Mouse (Mus musculus): ENCODE data around the gene Anks3.

Gene Anks3

DNA sequence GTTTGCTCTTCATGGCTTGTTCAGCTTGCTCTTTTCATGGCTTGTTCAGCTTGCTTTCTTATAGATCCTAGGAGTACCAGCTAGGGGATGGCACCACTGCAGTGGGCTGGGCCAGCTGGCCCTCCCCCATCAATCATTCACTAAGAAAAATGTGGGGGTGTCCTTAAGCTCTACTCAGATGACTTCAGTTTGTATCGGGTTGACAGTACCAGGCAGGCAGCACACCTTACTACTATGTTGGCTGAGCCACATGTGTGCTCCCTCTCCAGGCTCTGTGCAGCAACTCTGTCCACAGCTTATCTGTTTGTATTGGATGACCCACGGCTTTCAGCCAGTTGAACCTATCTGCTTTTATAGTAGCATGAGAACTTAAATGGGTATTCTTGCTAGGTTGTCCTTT lies 35.5 kb downstream of the Anks3 start:
- no peak for DNase-seq (ENCODE audit: low spot score in 2 of 2)

DNA sequence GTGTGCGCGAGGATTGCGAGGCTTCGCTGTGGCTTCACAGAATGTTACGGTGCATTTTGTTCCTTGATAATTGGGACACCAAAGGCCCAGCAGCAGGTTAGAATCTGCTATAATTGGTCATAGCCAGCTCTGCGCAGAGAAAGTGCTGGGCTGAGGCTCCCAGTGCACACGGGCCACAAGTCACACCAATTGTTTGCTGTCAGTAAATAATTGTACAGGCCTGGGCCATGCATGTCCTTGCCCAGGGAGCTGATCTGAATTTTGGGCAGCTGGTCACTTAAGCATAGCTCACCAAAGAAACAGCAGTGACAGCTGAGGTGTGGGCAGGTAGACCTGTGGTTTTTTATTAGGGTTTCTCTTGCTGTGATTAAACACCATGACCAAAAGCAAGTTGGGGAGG lies 36.0 kb downstream of the Anks3 start:
- no peak for DNase-seq (ENCODE audit: low spot score in 2 of 2)

DNA sequence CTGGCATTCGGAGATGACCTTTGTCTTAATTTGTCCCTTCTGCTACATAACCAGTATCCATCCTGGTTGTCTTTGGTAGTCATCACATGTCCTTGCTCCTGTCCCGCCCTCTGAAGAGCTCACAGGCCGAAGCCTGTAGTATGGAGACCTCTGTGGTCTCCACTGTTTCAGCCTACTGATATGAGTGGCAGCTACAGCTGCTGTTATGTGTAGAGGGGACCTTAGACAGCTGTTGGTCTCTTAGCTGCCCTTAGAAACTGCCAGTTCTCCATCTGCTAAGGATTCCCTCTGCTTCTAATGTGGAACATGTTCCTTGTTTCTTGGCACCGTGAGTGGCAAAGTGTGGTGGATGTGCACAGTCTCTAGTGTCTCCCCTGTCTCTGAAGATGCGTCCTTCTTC lies 40.0 kb downstream of the Anks3 start:
- no peak for DNase-seq (ENCODE audit: low spot score in 2 of 2)

- peak; percentile 43 to 55 for DNase-seq (ENCODE audit: low spot score in 2 of 2)
Observed at GRCm38 (mm10) chr16:4922481-4922880, 41.5 kb downstream of the Anks3 start.

DNA sequence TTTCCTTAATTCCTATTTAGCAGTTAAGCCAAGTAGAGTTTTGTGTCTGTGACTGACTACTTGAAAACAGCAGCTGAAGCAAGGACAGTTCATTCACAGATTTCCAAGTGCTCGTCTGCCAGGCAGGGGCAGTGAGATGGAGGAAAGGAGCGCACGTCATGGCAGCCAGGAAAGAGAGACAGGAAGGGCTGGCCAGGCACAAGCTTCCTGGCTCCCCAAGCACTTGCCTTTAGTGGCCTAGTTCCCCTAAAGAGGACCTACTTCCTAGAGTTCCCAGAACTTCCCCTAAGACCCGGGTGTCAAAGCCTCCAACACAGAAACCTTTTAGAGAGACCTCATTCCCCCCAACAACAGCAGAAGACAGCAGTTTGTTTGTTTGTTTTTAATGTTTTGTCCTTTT lies 43.4 kb downstream of the Anks3 start:
- no peak for DNase-seq (ENCODE audit: low spot score in 2 of 2)

- DNase-seq (ENCODE audit: low spot score in 2 of 2): no peak
Observed at GRCm38 (mm10) chr16:4916608-4917007, 47.4 kb downstream of the Anks3 start.

GRCm38 (mm10) chr16:4915931-4916330 lies 48.1 kb downstream of the Anks3 start:
- no peak for DNase-seq (ENCODE audit: low spot score in 2 of 2)

- DNase-seq (ENCODE audit: low spot score in 2 of 2): peak; percentile 61 to 84
Observed at GRCm38 (mm10) chr16:4913783-4914735, 49.9 kb downstream of the Anks3 start.

DNA sequence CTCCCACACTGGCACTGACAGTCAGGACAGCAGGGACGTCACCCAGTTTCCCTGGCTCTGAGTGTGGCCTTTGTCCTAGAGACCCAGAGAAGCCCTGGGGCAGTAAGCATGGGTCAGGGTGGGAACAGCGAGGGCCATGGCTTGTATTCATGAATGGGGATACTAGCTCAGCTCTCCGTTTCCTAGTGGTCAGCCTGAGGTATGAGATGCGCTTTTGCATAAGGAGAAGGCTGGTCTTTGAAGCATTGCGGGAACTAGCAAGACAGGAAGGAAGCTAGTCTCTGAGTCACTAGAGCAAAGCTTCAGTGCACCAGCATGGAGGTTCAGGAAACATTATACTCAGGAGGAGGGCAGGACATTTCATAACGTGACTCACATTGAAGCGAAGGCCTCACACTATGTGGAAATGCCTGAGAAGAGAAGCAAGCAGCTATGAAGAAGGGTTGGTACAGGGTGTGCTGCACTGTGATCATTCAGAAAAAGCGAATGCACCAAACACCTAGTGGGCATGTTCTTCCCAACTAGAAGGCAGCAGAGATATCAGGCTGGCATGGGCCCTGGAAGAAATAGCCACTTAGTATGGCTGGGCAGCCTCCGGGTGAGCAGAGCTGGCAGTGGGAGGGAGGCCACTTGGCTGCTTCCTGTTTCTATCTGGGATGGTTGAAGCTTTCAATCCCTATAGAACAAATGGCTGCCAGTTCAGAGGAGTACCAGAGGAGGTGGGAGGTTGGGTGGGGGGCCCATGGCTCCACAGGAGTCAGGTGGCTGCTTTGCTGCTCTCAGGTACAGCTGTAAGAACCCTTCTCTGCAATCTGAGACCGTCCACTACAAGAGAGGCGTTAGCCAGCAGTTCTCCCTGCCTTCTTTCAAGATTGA lies 50.9 kb downstream of the Anks3 start:
- DNase-seq (ENCODE audit: low spot score in 2 of 2): no peak

- DNase-seq (ENCODE audit: low spot score in 2 of 2): no peak
Observed at GRCm38 (mm10) chr16:4912074-4912648, 51.8 kb downstream of the Anks3 start.

DNA sequence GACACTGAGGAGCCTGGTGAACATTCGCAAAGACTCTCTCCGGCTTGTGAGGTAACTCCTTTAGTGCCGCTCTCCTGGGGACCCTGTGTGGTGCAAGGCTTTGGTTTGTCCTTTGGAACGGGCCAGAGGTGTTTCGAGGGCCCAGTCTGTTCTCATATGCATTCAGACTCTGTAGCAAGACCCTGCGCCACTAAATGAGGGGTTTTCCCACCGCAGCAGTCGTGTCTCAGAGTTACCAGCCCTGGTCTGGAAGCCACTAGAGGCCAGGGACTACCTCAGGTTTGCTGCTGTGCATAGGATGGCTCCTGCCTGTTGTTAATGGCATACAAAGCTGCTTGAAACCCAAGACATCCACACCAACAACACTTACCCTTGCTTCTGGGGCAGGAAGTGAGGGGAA lies 53.2 kb downstream of the Anks3 start:
- DNase-seq (ENCODE audit: low spot score in 2 of 2): no peak

DNA sequence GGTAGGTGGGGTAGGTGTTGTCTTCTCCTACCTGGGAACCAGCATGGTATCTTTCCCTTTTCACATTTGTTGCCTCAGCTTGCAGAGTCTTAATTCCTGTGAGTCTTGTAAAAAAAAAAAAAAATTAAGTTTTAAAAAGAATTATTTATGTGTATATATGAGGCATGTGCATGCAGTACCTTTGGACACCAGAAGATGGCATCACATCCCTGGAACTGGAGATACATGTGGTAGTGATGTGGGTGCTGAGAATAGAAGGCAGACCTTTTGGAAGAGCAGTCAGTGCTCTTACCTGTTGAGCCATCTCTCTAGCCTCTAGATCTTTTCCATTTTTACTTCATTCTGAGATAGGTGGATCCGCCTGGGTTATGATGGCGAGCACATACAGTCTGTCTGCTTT lies 54.3 kb downstream of the Anks3 start:
- DNase-seq (ENCODE audit: low spot score in 2 of 2): no peak

- no peak for DNase-seq (ENCODE audit: low spot score in 2 of 2)
Observed at GRCm38 (mm10) chr16:4907972-4908371, 56.0 kb downstream of the Anks3 start.

GRCm38 (mm10) chr16:4907386-4907785 lies 56.6 kb downstream of the Anks3 start:
- DNase-seq (ENCODE audit: low spot score in 2 of 2): no peak

DNA sequence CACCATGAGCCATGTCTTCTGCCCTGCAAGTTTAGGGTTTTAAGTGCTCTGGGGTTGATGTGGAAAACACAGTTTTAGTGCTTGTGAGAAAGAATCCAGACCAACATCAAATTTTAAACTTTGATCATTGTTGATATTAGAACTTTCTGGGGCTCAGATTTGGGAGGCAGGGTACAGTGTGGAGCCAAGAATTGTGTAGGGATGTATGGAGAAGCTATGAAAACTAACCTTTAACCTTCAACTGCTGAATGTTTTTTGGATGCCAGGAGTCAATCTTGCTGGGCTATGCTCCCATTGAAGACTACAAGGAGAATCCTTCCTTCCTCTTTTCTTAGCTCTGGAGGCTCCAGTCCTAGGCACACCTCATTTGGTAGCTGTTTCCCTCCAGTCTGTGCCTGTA lies 57.4 kb downstream of the Anks3 start:
- DNase-seq (ENCODE audit: low spot score in 2 of 2): no peak

DNA sequence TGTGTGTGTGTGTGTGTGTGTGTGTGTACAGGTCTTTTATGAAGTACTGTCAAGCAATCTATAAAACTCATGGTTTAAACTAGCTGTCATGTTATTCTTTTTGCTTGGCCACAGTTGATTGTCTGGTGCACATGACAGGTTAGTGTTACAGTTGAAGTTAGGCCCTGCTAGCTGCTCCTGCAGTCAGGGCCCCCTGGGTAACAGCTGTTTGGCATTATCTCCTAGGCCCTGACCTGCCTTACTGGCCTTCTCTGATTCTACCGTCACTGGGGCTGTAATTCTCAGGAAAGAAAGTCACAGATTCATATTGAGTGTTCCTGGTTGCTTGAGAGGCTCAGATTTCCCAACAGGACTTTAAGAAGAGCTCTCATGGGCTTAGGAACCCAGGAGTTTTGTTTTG lies 58.4 kb downstream of the Anks3 start:
- no peak for DNase-seq (ENCODE audit: low spot score in 2 of 2)

DNA sequence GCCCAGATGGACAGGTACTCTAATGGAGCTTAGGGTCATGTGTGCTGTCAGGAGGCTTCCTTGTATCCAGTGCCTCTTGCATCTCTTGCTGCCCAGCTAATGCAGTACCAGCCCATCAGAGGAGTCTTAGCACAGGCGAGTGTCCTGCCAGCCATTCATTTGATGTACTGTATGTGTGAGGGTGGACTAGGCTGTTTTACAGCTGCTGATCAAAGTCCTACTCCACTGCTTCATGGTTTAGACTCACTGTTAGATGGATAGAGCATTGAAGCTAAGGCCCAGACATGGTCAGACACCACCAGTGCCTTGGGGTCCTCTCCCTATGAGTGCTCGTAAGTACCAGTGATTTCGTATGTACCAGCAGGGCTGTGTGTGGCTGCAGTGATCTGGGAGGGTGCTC lies 59.1 kb downstream of the Anks3 start:
- no peak for DNase-seq (ENCODE audit: low spot score in 2 of 2)

DNA sequence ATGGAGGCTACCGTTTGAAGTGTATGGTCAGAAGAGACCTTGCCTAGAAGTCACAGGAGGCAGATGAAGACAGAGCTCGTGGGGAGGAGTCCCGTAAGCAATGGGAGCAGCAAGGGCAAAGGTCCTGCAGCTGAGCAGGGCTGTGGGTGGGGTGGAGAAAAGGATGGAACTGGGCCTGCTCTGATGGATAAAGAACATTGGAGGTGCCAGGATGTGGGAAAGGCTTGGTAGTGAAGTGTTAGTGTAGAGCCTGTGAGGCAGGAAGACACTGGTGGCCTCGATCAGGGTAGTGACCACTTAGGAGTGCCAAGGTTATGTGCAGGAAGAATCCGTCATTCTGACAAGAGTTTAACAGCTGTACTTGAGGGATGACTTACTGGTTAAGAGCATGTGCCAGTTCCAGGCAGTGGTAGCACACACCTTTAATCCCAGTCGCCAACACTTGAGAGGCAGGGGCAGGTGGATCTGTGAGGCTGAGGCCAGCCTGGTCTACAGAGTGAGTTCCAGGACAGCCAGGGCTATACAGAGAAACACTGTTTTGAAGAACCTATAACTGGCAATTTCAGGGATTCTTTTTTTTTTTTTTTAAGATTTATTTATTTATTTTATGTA lies 60.4 kb downstream of the Anks3 start:
- DNase-seq (ENCODE audit: low spot score in 2 of 2): no peak

- no peak for DNase-seq (ENCODE audit: low spot score in 2 of 2)
Observed at GRCm38 (mm10) chr16:4902390-4902789, 61.6 kb downstream of the Anks3 start.

- no peak for DNase-seq (ENCODE audit: low spot score in 2 of 2)
Observed at GRCm38 (mm10) chr16:4901167-4901566, 62.8 kb downstream of the Anks3 start.

DNA sequence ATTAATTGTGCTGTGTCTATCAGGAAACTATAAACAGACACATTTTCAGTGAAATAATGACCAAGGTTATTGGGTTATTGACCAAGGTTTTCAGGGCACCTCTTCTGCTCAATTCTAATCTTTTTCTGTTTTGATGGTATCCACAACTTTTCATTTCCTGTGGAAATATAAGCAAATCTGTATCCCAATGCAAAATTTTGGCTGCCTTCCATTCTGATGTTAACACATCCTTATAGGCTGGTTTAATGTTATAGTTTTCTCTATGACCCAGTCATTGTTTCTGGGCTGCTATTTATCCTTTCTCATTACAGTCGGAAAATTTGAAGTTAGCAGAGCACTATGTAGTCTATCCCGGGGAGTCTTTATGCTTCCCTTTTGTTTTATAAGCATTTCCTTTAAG lies 64.3 kb downstream of the Anks3 start:
- DNase-seq (ENCODE audit: low spot score in 2 of 2): no peak

DNA sequence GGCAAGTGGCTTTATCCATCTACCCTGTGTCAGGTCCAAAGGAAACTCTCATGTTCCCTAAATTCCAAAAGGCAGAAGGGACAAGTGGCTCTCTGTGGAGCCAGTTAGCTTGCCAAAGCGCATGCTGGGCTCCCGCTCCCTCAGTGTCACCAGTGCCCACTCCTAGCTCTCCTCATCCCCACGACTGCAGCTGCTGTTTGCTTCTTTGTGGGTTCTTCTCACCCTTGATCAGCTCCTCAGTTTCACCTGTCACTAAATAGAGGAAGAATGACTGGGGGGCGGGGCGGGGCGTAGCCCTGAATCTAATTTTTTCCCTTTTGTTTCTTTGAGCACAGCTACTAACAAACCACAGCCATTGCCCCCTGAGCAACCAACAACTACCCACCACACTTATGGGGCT lies 65.1 kb downstream of the Anks3 start:
- peak in 1 of 2 experiments; percentile 27 for DNase-seq (ENCODE audit: low spot score in 2 of 2)
